Mouse (Mus musculus): ENCODE measurements around the gene Nat8f7.
"Not testable (repeated sequence)": the region's sequence is repeated elsewhere in the genome, so short reads cannot be mapped to it uniquely, and the experiment has no call there.

Gene Nat8f7

DNA sequence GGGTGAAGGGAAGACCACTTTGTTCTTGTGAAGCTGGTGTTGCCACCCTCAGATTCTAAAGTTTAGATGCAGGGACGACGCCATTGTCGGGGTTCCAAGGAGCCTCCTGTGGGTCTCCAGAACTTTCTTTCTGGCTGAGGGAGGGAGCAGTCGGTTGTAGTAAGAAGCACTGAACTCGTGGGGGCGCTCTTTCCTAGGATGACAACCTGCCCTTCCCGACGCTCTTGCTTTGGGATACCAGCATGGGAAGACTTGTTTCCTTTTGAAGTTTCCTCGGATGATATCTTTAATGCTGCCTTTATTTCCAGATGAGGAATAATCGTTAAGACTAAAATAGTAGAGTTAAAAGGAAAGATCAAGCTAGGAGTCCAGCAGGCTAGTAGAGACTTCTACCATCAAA is at the start of gene Nat8f7:
Nat8f7 (minus strand) TSS at position 101 of the 400 bp plus-strand sequence.
- DNase-seq (ENCODE audit: low spot score in 2 of 2), result not testable (repeated sequence)

DNA sequence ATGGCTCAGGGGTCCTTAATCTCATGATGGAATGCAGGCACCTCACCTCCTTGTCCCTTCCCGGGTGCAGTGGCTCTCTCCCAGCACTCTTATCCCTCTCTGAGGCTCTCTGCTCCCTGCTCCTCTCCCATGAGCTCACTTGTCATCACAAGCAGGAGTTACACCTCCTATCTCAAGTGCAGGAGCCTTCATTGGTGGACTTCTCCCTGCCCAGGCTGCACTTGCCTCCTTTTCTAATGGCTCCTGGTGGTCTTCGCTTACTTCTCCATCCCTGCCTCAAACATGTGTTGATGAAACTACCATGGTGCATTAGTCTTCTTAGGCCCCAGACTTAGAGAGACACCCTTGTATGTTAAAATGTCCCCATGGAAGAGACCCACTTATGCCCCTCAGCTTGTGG is 49.7 kb upstream of the Nat8f7 start:
- not testable (repeated sequence) for DNase-seq (ENCODE audit: low spot score in 2 of 2)

- not testable (repeated sequence) for DNase-seq (ENCODE audit: low spot score in 2 of 2)
Measured at GRCm38 (mm10) chr6:85755705-85756249, 42.8 kb upstream of the Nat8f7 start.

DNA sequence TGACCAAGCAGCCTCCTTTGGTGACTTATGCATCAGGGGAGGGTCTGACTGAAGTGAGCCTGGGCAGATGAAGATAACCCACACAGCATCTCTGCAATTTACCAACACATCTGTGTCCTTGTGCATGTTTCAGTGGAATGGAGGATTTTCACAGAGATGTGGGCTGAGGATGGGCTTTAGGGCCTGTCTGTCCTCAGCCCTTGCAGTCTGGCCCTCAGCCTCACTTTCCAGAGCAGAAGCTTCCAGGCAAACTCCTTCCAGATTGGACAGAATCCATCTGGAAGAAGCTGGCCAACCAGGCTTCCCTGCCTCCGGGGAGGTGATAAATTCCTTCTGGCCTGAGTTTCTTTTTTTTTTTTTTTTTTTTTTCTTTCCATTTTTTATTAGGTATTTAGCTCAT is 3.4 kb downstream of the Nat8f7 start:
- not testable (repeated sequence) for DNase-seq (ENCODE audit: low spot score in 2 of 2)

- not testable (repeated sequence) for DNase-seq (ENCODE audit: low spot score in 2 of 2)
Measured at GRCm38 (mm10) chr6:85709206-85709605, 3.8 kb downstream of the Nat8f7 start.

DNA sequence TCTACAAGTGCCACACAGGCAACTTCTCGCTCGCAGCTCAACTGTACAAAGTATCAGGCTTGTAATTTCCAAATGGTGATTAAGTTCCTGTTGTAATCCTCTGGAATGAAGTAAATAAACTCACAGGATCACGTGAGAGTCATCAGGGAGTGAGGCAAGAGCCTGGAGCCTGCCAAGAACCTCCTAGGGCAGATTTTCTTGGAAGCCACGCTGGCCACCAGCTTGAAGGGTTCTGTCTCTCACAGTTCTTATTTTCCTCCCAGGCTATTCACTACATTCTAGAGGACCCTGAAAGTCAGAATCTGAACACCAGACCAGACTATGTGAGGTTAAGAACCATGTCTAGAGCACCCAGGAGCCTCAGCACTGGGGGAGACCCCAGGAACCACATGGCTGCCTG is 11.1 kb downstream of the Nat8f7 start:
- DNase-seq (ENCODE audit: low spot score in 2 of 2), result not testable (repeated sequence)

All from right cerebral cortex, postnatal 10 days (tissue).